Mouse (Mus musculus) heart, adult 2 months (tissue): ENCODE results near the gene Arsg. TPM values are rescaled to one million over a fixed set of nuclear protein-coding genes. Genes with fewer than 3 reads are reported as not detected.

Experiments
- DNase-seq, 2 experiments: peaks; one replicate each; pipeline ENCODE4 v3.0.0; 2021
- H3K27ac ChIP-seq: fragments of 200-600 bp; 2 replicates; pipeline ENCODE4 v1.8.1; 2022
- H3K27me3 ChIP-seq: fragments of 200-500 bp; 2 replicates; pipeline ENCODE4 v1.6.1; 2012; ENCODE audit warnings: mild to moderate bottlenecking, low read length, inconsistent platforms, mixed read lengths; ENCODE audit not compliant: control insufficient read depth, insufficient read depth
- H3K36me3 ChIP-seq: fragments of 200-500 bp; 2 replicates; pipeline ENCODE4 v1.6.1; 2012; ENCODE audit warnings: low read length, inconsistent platforms; ENCODE audit not compliant: control insufficient read depth, insufficient read depth
- H3K4me1 ChIP-seq: fragments of 200-500 bp; 2 replicates; pipeline ENCODE4 v1.6.1; 2011; ENCODE audit warnings: low read length; ENCODE audit not compliant: control insufficient read depth, insufficient read depth
- H3K4me3 ChIP-seq: fragments of 200-600 bp; 2 replicates; pipeline ENCODE4 v1.8.1; 2022
- H3K79me2 ChIP-seq: fragments of 200-500 bp; replicated peaks from 2 replicates; pipeline ENCODE4 v1.6.1; 2012; ENCODE audit warnings: mild to moderate bottlenecking, inconsistent platforms, low read length, moderate library complexity, mixed read lengths; ENCODE audit not compliant: control insufficient read depth, insufficient read depth
- H3K9ac ChIP-seq: fragments of 200-500 bp; 2 replicates; pipeline ENCODE4 v1.6.1; 2012; ENCODE audit warnings: low read depth, mild to moderate bottlenecking, control low read depth, inconsistent platforms, low read length, mixed read lengths
- CTCF ChIP-seq: fragments of 200-600 bp; IDR thresholded peaks from 2 replicates; pipeline ENCODE4 v1.8.1; 2022; ENCODE audit warnings: antibody characterized with exemption, mild to moderate bottlenecking, moderate library complexity
- EP300 ChIP-seq: fragments of 200-500 bp; IDR thresholded peaks from 2 replicates; pipeline ENCODE4 v1.6.1; 2011; ENCODE audit warnings: low read depth, low read length, control low read depth; ENCODE audit not compliant: insufficient read depth
- POLR2A ChIP-seq: fragments of 200-500 bp; IDR thresholded peaks from 2 replicates; pipeline ENCODE4 v1.6.1; 2011; ENCODE audit warnings: mild to moderate bottlenecking, low read depth, low read length, control low read depth; ENCODE audit not compliant: insufficient read depth
- WGBS: fragments of 180-500 bp; shearing (Covaris S2); methylation state at CpG from one replicate; pipeline ENCODE4 v1.1.7; 2018; 5-methylcytosine and 5-hydroxymethylcytosine counted together
- intact Hi-C: fragments of 180-260 bp; cut with DNase I; formaldehyde crosslinking; loops from one replicate; pipeline ENCODE4 v1.15.1; 2025
- polyA plus RNA-seq: library from polyadenylated mRNA; depleted of rRNA; stranded (reverse); fragments of >200 nt; gene quantifications from 2 replicates; pipeline ENCODE4 v1.2.3, GENCODE M21; 2012
- total RNA-seq, 2 experiments: library from RNA; stranded (reverse); gene quantifications; 2 replicates each; pipeline ENCODE4 v1.2.3; 2021

Gene Arsg
- total and polyA plus RNA-seq, 3 experiments: 1.2 to 1.5 (median 1.3) TPM

DNA sequence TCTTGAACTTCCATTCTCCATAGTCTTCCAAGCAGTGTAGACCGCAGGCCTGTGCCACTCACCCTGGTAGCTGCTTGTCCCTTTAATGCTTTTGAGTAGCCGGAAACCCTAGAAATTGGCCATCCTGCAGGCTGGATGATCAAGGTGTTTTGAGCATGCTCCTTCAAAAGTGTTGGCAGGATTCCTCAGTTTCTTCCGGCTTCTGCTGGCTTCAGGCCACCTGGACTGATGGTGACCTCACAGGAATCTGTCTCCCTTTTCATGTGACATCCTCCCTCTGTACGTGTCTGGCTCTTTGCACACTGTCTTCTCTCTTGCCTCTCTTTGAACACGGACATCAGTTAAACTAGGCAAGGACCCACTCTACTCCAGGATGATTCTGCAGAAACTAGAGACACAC, 27.0 kb downstream of the Arsg start:
- peak; percentile 43 to 51 for DNase-seq
- Histone ChIP-seq H3K9ac (no peak overlapping the region), H3K4me3 (no peak overlapping the region), H3K27ac (no peak overlapping the region), H3K27me3 (no peaks in the 10 kb centered on the region), H3K4me1 (peaks cover 7% of the 10 kb centered on the region), H3K36me3 (no peaks in the 10 kb centered on the region), H3K79me2 (no peaks in the 10 kb centered on the region)
- intact Hi-C loops: loop anchor here (5.0 kb wide), 1 partner anchor 62 kb away; no protein-coding TSS in a partner anchor
- WGBS: 49% methylated on average over 5 of the region's 5 CpGs
- TF ChIP-seq EP300: no peak
- TF ChIP-seq CTCF: no peak
- TF ChIP-seq POLR2A: no peak

DNA sequence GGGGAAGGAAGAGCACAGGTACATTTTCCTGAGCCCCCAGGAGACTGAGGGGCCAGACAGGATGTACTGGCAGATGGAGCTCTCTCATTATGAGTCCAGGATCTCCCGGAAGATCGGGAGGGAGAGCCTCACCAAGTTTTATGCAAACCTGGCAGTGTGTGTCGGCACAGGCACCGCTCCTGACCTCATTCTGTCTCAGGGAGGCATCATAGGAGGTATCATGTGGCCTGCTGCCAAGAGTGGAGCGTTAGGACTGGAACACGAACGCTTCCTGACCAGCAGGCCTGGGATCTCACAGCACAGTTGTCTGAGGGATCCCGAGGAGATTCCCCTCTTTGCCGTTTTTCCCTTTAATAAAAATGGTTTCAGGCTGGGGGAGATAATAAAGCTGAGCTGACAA, 31.8 kb downstream of the Arsg start:
- H3K4me1 ChIP-seq: no peaks in the 10 kb centered on the region
- DNase-seq: peak; percentile 37 to 54
- H3K27me3 ChIP-seq: no peaks in the 10 kb centered on the region
- no peak overlapping the region for H3K9ac ChIP-seq
- H3K36me3 ChIP-seq: no peaks in the 10 kb centered on the region
- WGBS: 15% methylated on average over 9 of the region's 9 CpGs
- TF ChIP-seq POLR2A: no peak
- intact Hi-C loops: loop anchor here (5.0 kb wide), 1 partner anchor 57 kb away; no protein-coding TSS in a partner anchor
- no peak overlapping the region for H3K4me3 ChIP-seq
- H3K79me2 ChIP-seq: no peaks in the 10 kb centered on the region
- no peak overlapping the region for H3K27ac ChIP-seq

DNA sequence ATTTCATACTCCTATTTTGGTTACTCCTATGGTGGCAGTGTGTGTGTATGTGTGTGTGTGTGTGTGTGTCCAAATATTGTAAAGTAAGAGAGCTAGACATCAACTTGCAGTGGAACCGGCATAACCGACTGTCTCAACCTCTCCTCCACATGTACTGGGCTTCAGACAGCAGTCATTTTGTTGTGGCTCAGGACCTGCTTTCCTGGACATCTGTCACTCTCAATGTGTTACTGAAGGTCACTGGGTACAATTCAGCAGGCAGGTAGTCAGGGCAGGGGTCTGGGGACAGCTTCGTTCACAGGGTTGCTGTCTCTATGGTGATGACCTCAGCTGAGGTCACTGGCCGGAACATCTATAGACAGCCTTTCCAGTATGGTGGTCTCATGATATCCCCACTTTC, 32.6 kb downstream of the Arsg start:
- H3K27me3 ChIP-seq: no peaks in the 10 kb centered on the region; the same call in 1 of the 2 replicates

DNA sequence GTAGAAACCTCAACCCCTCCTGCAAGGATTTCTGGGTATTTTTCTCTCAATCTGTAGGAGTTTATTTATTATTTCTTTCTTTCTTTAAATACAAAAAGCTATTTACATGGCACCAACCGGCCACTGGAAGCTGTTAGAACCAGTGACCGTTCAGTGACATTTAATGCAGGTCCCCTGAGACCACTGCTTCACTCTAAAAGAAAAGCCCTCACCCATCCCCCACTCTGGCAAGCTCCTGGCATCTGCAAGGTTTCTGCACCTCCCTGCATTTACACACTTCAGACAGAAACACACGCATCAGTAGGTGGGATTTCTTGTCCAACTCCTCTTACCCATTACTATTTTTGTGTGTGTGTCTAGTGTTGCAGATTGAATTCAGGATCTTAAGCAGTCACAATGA, 33.9 kb downstream of the Arsg start:
- TF ChIP-seq CTCF: no peak
- TF ChIP-seq EP300: no peak
- no peak for TF ChIP-seq POLR2A
- no peaks in the 10 kb centered on the region; the same call in 1 of the 2 replicates for H3K27me3 ChIP-seq
- 64% methylated on average over 3 of the region's 3 CpGs for WGBS
- no peak overlapping the region for H3K9ac ChIP-seq
- no peaks in the 10 kb centered on the region for H3K4me1 ChIP-seq
- intact Hi-C loops: no loop called here
- no peaks in the 10 kb centered on the region for H3K36me3 ChIP-seq
- no peak overlapping the region for H3K27ac ChIP-seq
- DNase-seq: no peak
- H3K79me2 ChIP-seq: no peaks in the 10 kb centered on the region
- no peak overlapping the region for H3K4me3 ChIP-seq

More for the DNA sequence above, 32.6 kb downstream of the Arsg start:
- no peak overlapping the region for H3K9ac ChIP-seq
- no peak overlapping the region for H3K4me3 ChIP-seq
- DNase-seq: no peak
- H3K27ac ChIP-seq: no peak overlapping the region
- WGBS: 96% methylated on average over 4 of the region's 4 CpGs
- no peaks in the 10 kb centered on the region for H3K36me3 ChIP-seq
- intact Hi-C loops: no loop called here
- TF ChIP-seq CTCF (no peak), EP300 (no peak), POLR2A (no peak)
- no peaks in the 10 kb centered on the region for H3K4me1 ChIP-seq
- no peaks in the 10 kb centered on the region for H3K79me2 ChIP-seq

DNA sequence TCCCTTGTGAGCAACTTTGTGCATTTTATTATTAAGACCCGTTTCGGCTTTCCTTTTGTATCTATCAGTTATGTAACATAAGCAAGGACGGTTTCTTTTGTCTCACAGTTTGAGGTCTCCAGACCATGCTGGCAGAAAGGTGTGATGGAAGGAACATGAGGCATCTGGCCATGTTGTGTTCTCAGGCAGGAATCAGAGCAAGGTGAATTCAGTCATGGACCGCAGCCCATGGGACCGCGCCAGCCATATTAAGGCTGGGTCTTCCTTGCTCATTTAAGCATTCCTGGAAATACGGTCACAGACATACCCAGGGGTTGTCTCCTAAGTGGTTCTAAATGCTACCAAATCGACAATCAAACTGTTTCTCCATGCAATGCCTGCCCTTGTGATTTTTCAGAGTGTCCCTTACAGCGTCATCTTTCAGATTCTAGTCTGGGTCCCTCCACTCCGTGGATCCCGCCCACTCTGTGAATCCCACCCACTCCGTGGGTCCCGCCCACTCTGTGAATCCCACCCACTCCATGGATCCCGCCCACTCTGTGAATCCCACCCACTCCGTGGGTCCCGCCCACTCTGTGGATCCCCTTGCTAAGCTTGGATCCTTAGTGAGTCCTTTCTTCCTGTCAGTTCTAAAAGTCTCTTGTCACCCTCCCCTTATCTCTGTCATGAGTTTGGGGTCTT, 40.0 kb downstream of the Arsg start:
- TF ChIP-seq EP300 (no peak), CTCF (no peak)
- intact Hi-C loops: no loop called here
- no peaks in the 10 kb centered on the region for H3K36me3 ChIP-seq
- WGBS: 83% methylated on average over 16 of the region's 16 CpGs
- no peak overlapping the region for H3K27ac ChIP-seq
- no peak overlapping the region for H3K4me3 ChIP-seq
- DNase-seq: no peak
- H3K4me1 ChIP-seq: no peaks in the 10 kb centered on the region
- no peaks in the 10 kb centered on the region for H3K79me2 ChIP-seq
- H3K9ac ChIP-seq: no peak overlapping the region
- no peaks in the 10 kb centered on the region; the same call in 1 of the 2 replicates for H3K27me3 ChIP-seq

DNA sequence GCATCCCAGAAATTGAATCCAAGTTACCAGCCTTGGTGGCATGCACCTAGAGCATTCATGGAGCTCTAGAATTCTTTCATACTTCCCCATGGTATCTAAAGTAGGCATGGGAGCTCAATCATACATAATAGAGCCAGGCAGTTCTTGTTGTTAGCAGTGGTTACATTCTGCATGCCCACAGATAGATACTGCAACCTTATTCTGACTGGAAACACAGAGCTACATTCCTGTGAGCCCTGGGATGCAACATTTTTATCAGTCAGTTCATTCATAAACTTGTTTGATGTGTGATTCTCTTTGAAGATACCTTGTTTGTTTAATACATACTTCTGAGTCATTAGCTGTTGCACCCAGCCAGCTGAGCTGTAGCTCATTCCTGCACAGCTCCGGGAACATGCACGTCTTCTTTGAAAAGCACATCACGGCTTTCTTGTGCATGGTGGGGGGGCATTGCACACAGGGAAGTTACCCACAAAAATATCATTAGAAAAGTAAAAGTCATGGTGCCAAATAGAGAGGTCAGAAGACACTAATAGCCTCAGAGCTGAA, 41.0 kb downstream of the Arsg start:
- Histone ChIP-seq H3K36me3 (no peaks in the 10 kb centered on the region), H3K4me3 (no peak overlapping the region), H3K27me3 (no peaks in the 10 kb centered on the region; the same call in 1 of the 2 replicates), H3K27ac (no peak overlapping the region), H3K4me1 (no peaks in the 10 kb centered on the region), H3K79me2 (no peaks in the 10 kb centered on the region), H3K9ac (no peak overlapping the region)
- DNase-seq: no peak
- TF ChIP-seq CTCF (no peak), EP300 (no peak), POLR2A (no peak)
- intact Hi-C loops: no loop called here
- WGBS: 81% methylated on average over 3 of the region's 3 CpGs
